Mouse (Mus musculus): ENCODE results near the gene Hist2h2bb. TPM values are rescaled to one million over a fixed set of nuclear protein-coding genes. Genes with fewer than 3 reads are reported as not detected.
A peak's percentile ranks its signal among the peaks of the same experiment; 100 is the strongest.
"Not testable (repeated sequence)": the region's sequence is repeated elsewhere in the genome, so short reads cannot be mapped to it uniquely, and the experiment has no call there.

The Hist2h2bb gene
- polyA plus RNA-seq, 1 experiment from 2014 or later: 7.7 TPM

- 0% methylated on average over 10 of the region's 47 CpGs for WGBS
- H3K36me3 ChIP-seq; H3K27me3 ChIP-seq (ENCODE audit: insufficient read depth, poor library complexity, severe bottlenecking); H3K9me3 ChIP-seq; DNase-seq (ENCODE audit: low spot score): not testable (repeated sequence)
- Histone ChIP-seq H3K4me1 (peaks cover 39% of the 10 kb centered on the region), H3K4me3 (peak within 1 kb of the TSS; percentile 59), H3K27ac (peak within 1 kb of the TSS; percentile 87)
Observed at GRCm38 (mm10) chr3:96246427-96246856, 23.1 kb upstream of the Hist2h2bb start, which contains the start of gene Hist2h3c1. TSS of gene Hist2h3c1 (plus strand) at chr3:96246685.

GRCm38 (mm10) chr3:96247356-96248140 is 22.0 kb upstream of the Hist2h2bb start:
- Histone ChIP-seq H3K4me3 (peak overlapping the region; percentile 59), H3K36me3 (no peaks in the 10 kb centered on the region), H3K27ac (peak overlapping the region; percentile 87), H3K4me1 (peaks cover 39% of the 10 kb centered on the region), H3K27me3 (ENCODE audit: insufficient read depth, poor library complexity, severe bottlenecking) (no peaks in the 10 kb centered on the region), H3K9me3 (no peaks in the 10 kb centered on the region)
- 5% methylated on average over 11 of the region's 11 CpGs for WGBS
- no peak for DNase-seq (ENCODE audit: low spot score)

DNA sequence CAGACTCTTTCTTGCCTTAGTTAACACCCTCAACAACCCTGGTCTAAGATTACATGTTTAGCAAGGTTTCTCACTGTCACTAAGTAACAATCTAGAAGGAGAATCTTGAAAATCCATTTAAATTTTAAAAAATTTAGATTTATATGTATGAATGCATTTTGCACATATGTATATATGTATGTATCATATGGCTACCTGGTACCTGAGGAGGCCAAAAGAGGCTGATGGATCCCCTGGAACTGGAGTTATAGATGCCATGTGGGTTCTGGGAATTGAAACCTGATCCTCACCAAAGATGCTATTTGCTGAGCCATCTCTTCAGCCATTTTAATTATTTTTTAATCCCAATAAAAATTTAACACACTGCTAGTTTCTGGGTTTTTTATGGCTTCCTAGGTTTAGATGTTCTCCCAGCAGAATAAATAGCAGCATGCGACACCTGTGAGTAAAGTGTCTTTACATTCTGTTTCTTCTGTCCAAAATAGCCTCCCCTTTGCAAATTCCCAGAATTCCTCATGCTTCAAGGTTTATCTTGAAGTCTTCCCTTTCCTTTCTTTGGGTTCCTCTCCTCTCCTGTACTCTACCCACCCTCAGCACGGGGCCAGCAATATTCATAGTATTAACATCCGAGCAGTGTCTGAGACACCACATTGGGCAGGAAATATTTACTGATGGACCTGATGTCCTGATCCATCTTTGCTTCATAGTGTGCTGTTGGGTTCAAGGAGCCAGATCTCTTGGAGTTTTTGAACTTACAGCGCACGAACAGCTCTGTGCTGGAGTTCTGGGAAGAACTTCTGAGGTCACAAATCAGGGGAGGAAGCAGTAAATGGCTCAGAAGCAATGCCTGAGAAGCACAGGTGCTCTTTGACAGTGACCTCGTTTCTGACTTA is 21.2 kb upstream of the Hist2h2bb start:
- Histone ChIP-seq H3K4me1 (peaks cover 39% of the 10 kb centered on the region), H3K27me3 (ENCODE audit: insufficient read depth, poor library complexity, severe bottlenecking) (no peaks in the 10 kb centered on the region), H3K4me3 (peak overlapping the region; percentile 59), H3K36me3 (no peaks in the 10 kb centered on the region), H3K9me3 (no peaks in the 10 kb centered on the region), H3K27ac (peak overlapping the region; percentile 87)
- WGBS: 40% methylated on average over 6 of the region's 6 CpGs
- DNase-seq (ENCODE audit: low spot score): no peak

GRCm38 (mm10) chr3:96249034-96249345 is 20.6 kb upstream of the Hist2h2bb start:
- no peak for DNase-seq (ENCODE audit: low spot score)
- no peaks in the 10 kb centered on the region for H3K27me3 ChIP-seq (ENCODE audit: insufficient read depth, poor library complexity, severe bottlenecking)
- 45% methylated on average over 4 of the region's 4 CpGs for WGBS
- H3K4me3 ChIP-seq: peak overlapping the region; percentile 59; the same call in 1 of the 2 replicates
- peaks cover 34% of the 10 kb centered on the region for H3K4me1 ChIP-seq
- no peaks in the 10 kb centered on the region for H3K9me3 ChIP-seq
- H3K27ac ChIP-seq: peak overlapping the region; percentile 64
- H3K36me3 ChIP-seq: no peaks in the 10 kb centered on the region

DNA sequence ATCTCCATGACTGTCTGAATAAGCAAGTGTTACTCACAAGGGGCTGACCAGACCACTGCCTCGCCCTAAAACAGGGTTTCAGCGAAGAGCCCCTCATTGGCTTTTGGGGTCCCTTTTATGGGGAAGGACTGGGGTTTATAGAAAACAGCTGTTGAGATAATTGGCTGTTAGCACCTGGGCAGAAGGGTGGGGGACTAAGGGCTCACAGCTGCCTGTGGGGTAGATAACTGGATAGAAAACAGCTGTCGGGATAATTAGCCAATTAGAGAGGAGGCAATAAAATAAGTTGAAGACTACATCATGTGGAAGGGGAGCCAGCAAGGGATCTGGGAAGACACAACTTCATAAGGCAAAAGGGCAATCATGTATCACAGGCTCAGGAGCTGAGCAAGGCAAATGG is 18.7 kb upstream of the Hist2h2bb start:
- no peaks in the 10 kb centered on the region for H3K27me3 ChIP-seq (ENCODE audit: insufficient read depth, poor library complexity, severe bottlenecking)
- H3K4me3 ChIP-seq: no peak overlapping the region
- H3K36me3 ChIP-seq: no peaks in the 10 kb centered on the region
- DNase-seq (ENCODE audit: low spot score): no peak
- WGBS: 71% methylated on average over 3 of the region's 3 CpGs
- no peaks in the 10 kb centered on the region for H3K9me3 ChIP-seq
- no peak overlapping the region for H3K27ac ChIP-seq
- peaks cover 34% of the 10 kb centered on the region for H3K4me1 ChIP-seq

- no peaks in the 10 kb centered on the region for H3K27me3 ChIP-seq (ENCODE audit: insufficient read depth, poor library complexity, severe bottlenecking)
- H3K36me3 ChIP-seq: no peaks in the 10 kb centered on the region
- H3K4me3 ChIP-seq: no peak overlapping the region
- no peak overlapping the region for H3K27ac ChIP-seq
- 87% methylated on average over 3 of the region's 3 CpGs for WGBS
- no peaks in the 10 kb centered on the region for H3K9me3 ChIP-seq
- peaks cover 40% of the 10 kb centered on the region for H3K4me1 ChIP-seq
- DNase-seq (ENCODE audit: low spot score): no peak
Observed at GRCm38 (mm10) chr3:96251787-96252186, 17.8 kb upstream of the Hist2h2bb start.

DNA sequence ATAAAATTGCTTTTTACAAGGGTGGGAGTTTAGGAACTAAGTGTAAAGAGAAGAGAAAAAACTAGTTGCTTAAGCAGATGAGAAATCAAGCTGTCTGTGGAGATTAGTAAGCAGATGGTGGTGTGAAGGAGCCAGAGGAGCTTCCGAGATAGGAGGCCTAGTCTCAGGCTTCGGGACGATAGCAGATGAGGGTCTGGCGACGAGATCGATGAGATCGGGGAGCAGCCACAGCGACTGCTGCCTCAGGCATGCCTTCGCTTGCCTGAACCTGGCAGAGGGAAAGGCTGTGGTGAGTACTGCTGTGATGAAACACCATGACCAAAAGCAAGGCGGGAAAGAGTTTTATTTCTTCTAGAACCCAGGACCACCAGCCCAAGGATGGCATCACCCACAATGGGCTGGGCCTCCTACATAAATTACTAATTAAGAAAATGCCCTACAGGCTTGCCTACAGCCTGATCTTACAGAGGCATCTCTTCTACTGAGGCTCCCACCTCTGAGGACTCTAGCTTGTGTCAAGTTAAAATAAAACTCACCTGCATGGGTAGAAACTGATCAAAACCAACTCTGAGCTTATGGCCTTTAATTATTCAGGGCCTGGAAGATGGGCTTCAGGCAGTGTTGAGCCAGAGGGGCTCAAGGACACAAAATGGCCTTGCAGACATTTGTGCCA is 14.7 kb upstream of the Hist2h2bb start:
- H3K27me3 ChIP-seq (ENCODE audit: insufficient read depth, poor library complexity, severe bottlenecking): no peaks in the 10 kb centered on the region
- no peaks in the 10 kb centered on the region for H3K9me3 ChIP-seq
- peak overlapping the region; percentile 69 for H3K27ac ChIP-seq
- H3K36me3 ChIP-seq: no peaks in the 10 kb centered on the region
- 25% methylated on average over 10 of the region's 10 CpGs for WGBS
- H3K4me1 ChIP-seq: peaks cover 20% of the 10 kb centered on the region
- peak; percentile 88 for DNase-seq (ENCODE audit: low spot score)
- H3K4me3 ChIP-seq: peak overlapping the region; percentile 17; the same call in 1 of the 2 replicates

- no peaks in the 10 kb centered on the region for H3K36me3 ChIP-seq
- peaks cover 13% of the 10 kb centered on the region for H3K4me1 ChIP-seq
- no peak overlapping the region for H3K4me3 ChIP-seq
- DNase-seq (ENCODE audit: low spot score): no peak
- H3K27me3 ChIP-seq (ENCODE audit: insufficient read depth, poor library complexity, severe bottlenecking): no peaks in the 10 kb centered on the region
- H3K27ac ChIP-seq: no peak overlapping the region
- WGBS: 76% methylated on average over 5 of the region's 5 CpGs
- H3K9me3 ChIP-seq: no peaks in the 10 kb centered on the region
Observed at GRCm38 (mm10) chr3:96255926-96256593, 13.5 kb upstream of the Hist2h2bb start.

- 72% methylated on average over 3 of the region's 3 CpGs for WGBS
Observed at GRCm38 (mm10) chr3:96257190-96257589, 12.4 kb upstream of the Hist2h2bb start.

GRCm38 (mm10) chr3:96260220-96260619 is 9.3 kb upstream of the Hist2h2bb start:
- DNase-seq (ENCODE audit: low spot score): no peak
- Histone ChIP-seq H3K36me3 (no peaks in the 10 kb centered on the region), H3K27ac (no peak overlapping the region), H3K4me3 (no peak overlapping the region), H3K9me3 (no peaks in the 10 kb centered on the region), H3K27me3 (ENCODE audit: insufficient read depth, poor library complexity, severe bottlenecking) (no peaks in the 10 kb centered on the region), H3K4me1 (peaks cover 32% of the 10 kb centered on the region)
- 80% methylated on average over 5 of the region's 5 CpGs for WGBS

More at GRCm38 (mm10) chr3:96257190-96257589, 12.4 kb upstream of the Hist2h2bb start:
- Histone ChIP-seq H3K27ac (no peak overlapping the region), H3K4me3 (no peak overlapping the region), H3K36me3 (no peaks in the 10 kb centered on the region), H3K27me3 (ENCODE audit: insufficient read depth, poor library complexity, severe bottlenecking) (no peaks in the 10 kb centered on the region), H3K9me3 (no peaks in the 10 kb centered on the region), H3K4me1 (peaks cover 20% of the 10 kb centered on the region)
- DNase-seq (ENCODE audit: low spot score): no peak

DNA sequence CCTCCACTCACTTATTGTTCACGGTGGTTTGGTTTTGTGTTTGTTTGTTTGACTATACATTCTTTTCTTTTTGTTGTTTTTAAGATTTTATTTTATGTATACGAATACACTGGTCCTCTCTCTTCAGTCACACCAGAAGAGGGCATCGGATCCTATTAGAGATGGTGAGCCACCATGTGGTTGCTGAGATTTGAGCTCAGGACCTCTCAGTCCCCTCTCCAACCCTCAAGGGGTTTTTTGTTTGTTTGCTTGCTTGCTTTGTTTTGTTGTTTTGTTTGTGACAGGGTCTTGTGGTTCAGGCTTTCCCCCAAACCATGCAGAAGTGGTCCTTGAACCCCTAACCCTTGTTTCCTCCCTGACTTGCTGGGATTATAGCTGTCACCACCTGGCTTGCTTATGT is 7.9 kb upstream of the Hist2h2bb start:
- peaks cover 25% of the 10 kb centered on the region for H3K4me1 ChIP-seq
- peak overlapping the region; percentile 64; the same call in 1 of the 2 replicates for H3K4me3 ChIP-seq
- H3K27ac ChIP-seq: peak overlapping the region; percentile 97
- no peaks in the 10 kb centered on the region for H3K27me3 ChIP-seq (ENCODE audit: insufficient read depth, poor library complexity, severe bottlenecking)
- H3K36me3 ChIP-seq: no peaks in the 10 kb centered on the region
- DNase-seq (ENCODE audit: low spot score): no peak
- WGBS: 64% methylated on average over 3 of the region's 3 CpGs
- no peaks in the 10 kb centered on the region for H3K9me3 ChIP-seq

DNA sequence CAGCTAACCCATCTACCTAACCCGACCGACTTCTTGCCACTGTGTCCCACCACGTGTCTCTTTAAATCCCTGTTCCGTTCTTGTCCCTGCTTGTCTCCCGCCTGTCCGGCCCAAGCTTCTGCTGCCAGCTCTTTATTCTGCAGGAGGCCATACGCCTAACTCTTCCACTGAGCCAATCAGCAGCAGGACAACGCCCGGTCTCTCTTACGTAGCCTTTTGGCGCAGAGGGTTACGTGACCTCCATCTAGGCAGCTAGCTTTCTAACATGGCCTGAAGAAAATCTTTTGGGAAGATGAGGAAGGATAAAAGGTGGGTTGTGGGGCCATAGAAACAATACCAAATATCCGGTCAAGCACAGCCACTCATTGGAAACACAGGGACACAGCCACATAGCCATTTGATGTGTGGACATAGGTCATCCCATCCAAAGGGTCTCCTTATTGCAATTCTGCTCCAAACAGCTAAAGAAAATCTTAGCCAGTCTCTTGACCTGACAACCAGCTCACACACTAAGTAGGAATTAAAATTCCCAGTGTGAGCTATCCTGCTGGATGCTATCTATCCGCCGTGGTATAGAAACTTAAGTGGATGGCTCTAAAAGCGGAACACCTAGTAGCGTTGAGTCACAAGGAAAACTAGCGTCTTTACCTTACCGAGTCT is 7.2 kb upstream of the Hist2h2bb start:
- H3K27me3 ChIP-seq (ENCODE audit: insufficient read depth, poor library complexity, severe bottlenecking): no peaks in the 10 kb centered on the region
- H3K4me3 ChIP-seq: peak overlapping the region; percentile 64
- H3K27ac ChIP-seq: peak overlapping the region; percentile 97
- no peaks in the 10 kb centered on the region for H3K9me3 ChIP-seq
- H3K36me3 ChIP-seq: no peaks in the 10 kb centered on the region
- H3K4me1 ChIP-seq: peaks cover 25% of the 10 kb centered on the region
- peak; percentile 94 for DNase-seq (ENCODE audit: low spot score)
- WGBS: under 1% methylated on average over 19 of the region's 19 CpGs

Data from heart, embryonic 10.5 days (tissue).